In the genomic region with DNA sequence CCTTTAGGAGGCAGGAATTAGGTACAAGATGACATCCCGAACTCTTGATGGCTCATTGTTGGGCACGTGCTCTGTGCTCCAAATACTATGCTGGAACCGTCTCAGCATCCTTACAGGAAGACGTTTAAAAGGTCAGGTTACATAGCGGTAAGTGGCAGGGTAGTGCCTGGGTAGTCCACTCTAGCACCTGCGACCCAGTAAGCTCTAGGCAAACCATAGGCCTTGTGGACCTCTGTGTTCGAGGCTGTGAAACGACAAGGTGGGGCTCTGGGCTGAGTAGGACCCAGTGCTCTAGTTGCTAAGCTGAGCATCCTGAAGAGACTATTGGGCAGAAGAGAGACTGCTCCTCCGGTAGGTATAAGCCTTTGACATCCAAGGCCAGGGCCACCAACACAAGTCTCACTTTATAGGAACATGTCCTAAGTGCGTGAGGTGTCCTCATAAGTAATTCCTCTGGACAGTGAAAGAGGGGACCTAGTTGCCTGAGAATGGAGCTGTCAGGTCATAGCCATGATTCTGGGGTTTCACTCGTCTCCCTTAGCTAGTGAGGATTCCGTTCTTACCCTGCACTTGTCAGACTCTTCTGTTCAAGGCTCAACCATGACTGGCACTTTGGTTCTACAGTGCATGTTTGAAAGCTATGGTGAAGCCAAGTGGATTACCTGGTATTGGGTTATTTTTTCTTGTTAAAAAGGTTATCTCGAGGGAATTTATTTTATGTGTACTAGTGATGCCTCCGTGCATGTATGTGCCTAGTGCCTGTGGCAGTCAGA, we compare ENCODE assay signal across 9 mouse cellular contexts. TPM values are rescaled to one million over a fixed set of nuclear protein-coding genes. Genes with fewer than 3 reads are reported as not detected.
A peak's percentile ranks its signal among the peaks of the same experiment; 100 is the strongest.
DNase-seq lines count a peak whose midpoint lies in the region; ATAC-seq lines count a peak whose summit lies in the region.
"Had no signal": no experiment of that assay in that cellular context is flagged by ENCODE, and none has a peak within 500 bp of the region (broad histone marks: within the 10 kb centered on the region; RNA-seq: fewer than 3 reads in every experiment).

No protein-coding gene starts in this region.

- peak overlapping the region; percentile 42; the same call in 1 of the 2 replicates for H3K9ac ChIP-seq in kidney, embryonic 14.5 days (ENCODE audit: low read depth, low read length)
- H3K9ac ChIP-seq in embryonic facial prominence, embryonic 13.5 days = peak overlapping the region; percentile 71
- peak overlapping the region; percentile 49 for H3K9ac ChIP-seq in hindbrain, embryonic 15.5 days
- peak overlapping the region; percentile 56 for H3K9ac ChIP-seq in midbrain, embryonic 16.5 days (ENCODE audit: low read depth, low read length)

- no peaks in the 10 kb centered on the region for H3K9me3 ChIP-seq in kidney, embryonic 14.5 days (ENCODE audit: control insufficient read depth, low read length)
- H3K9me3 ChIP-seq in embryonic facial prominence, embryonic 13.5 days = no peaks in the 10 kb centered on the region
- no peaks in the 10 kb centered on the region for H3K9me3 ChIP-seq in hindbrain, embryonic 15.5 days
- no peaks in the 10 kb centered on the region for H3K9me3 ChIP-seq in midbrain, embryonic 16.5 days (replicated peaks; ENCODE audit: control insufficient read depth, low read length, poor library complexity, severe bottlenecking)

- peak overlapping the region; percentile 41 for H3K4me3 ChIP-seq in kidney, embryonic 14.5 days (ENCODE audit: low read length)
- peak overlapping the region; percentile 52 for H3K4me3 ChIP-seq in embryonic facial prominence, embryonic 13.5 days
- H3K4me3 ChIP-seq in hindbrain, embryonic 15.5 days = peak overlapping the region; percentile 42
- H3K4me3 ChIP-seq in midbrain, embryonic 16.5 days (ENCODE audit: low read depth, low read length) = peak overlapping the region; percentile 43

- WGBS in kidney, embryonic 14.5 days = 50% methylated on average over 14 of the region's 14 CpGs
- WGBS in embryonic facial prominence, embryonic 13.5 days = 47% methylated on average over 14 of the region's 14 CpGs
- 51% methylated on average over 14 of the region's 14 CpGs for WGBS in hindbrain, embryonic 15.5 days
- WGBS in midbrain, embryonic 16.5 days = 51% methylated on average over 14 of the region's 14 CpGs

- no peak overlapping the region for H3K27ac ChIP-seq in kidney, embryonic 14.5 days (ENCODE audit: low read depth, low read length)
- no peak overlapping the region for H3K27ac ChIP-seq in embryonic facial prominence, embryonic 13.5 days
- peak overlapping the region; percentile 63; the same call in 1 of the 2 replicates for H3K27ac ChIP-seq in hindbrain, embryonic 15.5 days (replicated peaks)
- H3K27ac ChIP-seq in midbrain, embryonic 16.5 days (ENCODE audit: low read length) = no peak overlapping the region; the same call in 1 of the 2 replicates

- peaks cover 42% of the 10 kb centered on the region for H3K27me3 ChIP-seq in kidney, embryonic 14.5 days (ENCODE audit: control insufficient read depth, insufficient read depth, low read length)
- H3K27me3 ChIP-seq in embryonic facial prominence, embryonic 13.5 days = peaks cover 67% of the 10 kb centered on the region
- peaks cover 51% of the 10 kb centered on the region for H3K27me3 ChIP-seq in hindbrain, embryonic 15.5 days
- peaks cover 35% of the 10 kb centered on the region for H3K27me3 ChIP-seq in midbrain, embryonic 16.5 days (ENCODE audit: control insufficient read depth, insufficient read depth, low read depth, low read length)

- peak overlapping the region; percentile 75 for H3K4me2 ChIP-seq in kidney, embryonic 14.5 days (replicated peaks; ENCODE audit: low read depth, low read length)
- H3K4me2 ChIP-seq in embryonic facial prominence, embryonic 13.5 days = peak overlapping the region; percentile 93
- H3K4me2 ChIP-seq in hindbrain, embryonic 15.5 days = peak overlapping the region; percentile 69
- peak overlapping the region; percentile 77 for H3K4me2 ChIP-seq in midbrain, embryonic 16.5 days (ENCODE audit: low read length)

- 0 out of 2 replicates have a peak, but pooled peaks have one; percentile 54 for ATAC-seq in kidney, embryonic 14.5 days (ENCODE audit: low FRiP score, low TSS enrichment)
- no peak for ATAC-seq in embryonic facial prominence, embryonic 13.5 days (ENCODE audit: insufficient number of reproducible peaks, insufficient read depth, low FRiP score, low TSS enrichment, low read depth)
- ATAC-seq in hindbrain, embryonic 15.5 days (ENCODE audit: low FRiP score, low read depth) = peak; percentile 55; the same call in 1 of the 2 replicates
- ATAC-seq in midbrain, embryonic 16.5 days = peak; percentile 36

- no peaks in the 10 kb centered on the region for H3K36me3 ChIP-seq in kidney, embryonic 14.5 days (ENCODE audit: control insufficient read depth, insufficient read depth, low read length)
- no peaks in the 10 kb centered on the region for H3K36me3 ChIP-seq in embryonic facial prominence, embryonic 13.5 days
- peaks cover 31% of the 10 kb centered on the region for H3K36me3 ChIP-seq in hindbrain, embryonic 15.5 days
- H3K36me3 ChIP-seq in midbrain, embryonic 16.5 days (ENCODE audit: control insufficient read depth, insufficient read depth, low read length) = peaks cover 21% of the 10 kb centered on the region

- H3K4me1 ChIP-seq in kidney, embryonic 14.5 days (ENCODE audit: control insufficient read depth, insufficient read depth, low read length) = 0 out of 2 replicates have a peak, but pooled peaks cover 6% of the 10 kb centered on the region
- H3K4me1 ChIP-seq in embryonic facial prominence, embryonic 13.5 days = peaks cover 12% of the 10 kb centered on the region
- H3K4me1 ChIP-seq in hindbrain, embryonic 15.5 days (replicated peaks) = peaks cover 12% of the 10 kb centered on the region
- peaks cover 6% of the 10 kb centered on the region for H3K4me1 ChIP-seq in midbrain, embryonic 16.5 days (ENCODE audit: control insufficient read depth, insufficient read depth, low read length)

- no peak for DNase-seq in kidney, adult 18-20 months
- DNase-seq in left cerebral cortex, adult 18-20 months (ENCODE audit: low spot score in 2 of 2) = no peak
- no peak for DNase-seq in frontal cortex, adult 2 months (ENCODE audit: extremely low spot score in 1 of 2, low spot score in 1 of 2)
- DNase-seq in gastrocnemius, adult 8-10 months (ENCODE audit: low spot score in 2 of 2) = no peak

RNA-seq across cellular contexts. Expression of gene Grin1, which starts 13.2 kb away (rescaled TPM):
- 0.32 and 0.64 TPM in 2 replicates for polyA plus RNA-seq in kidney, embryonic 14.5 days (2014; fragmentation: Nextera tagmentation; extraction: Ambion mirVana)
- polyA plus RNA-seq in embryonic facial prominence, embryonic 13.5 days (2015; fragmentation: Nextera tagmentation; extraction: Ambion mirVana) = 0.38 and 1.2 TPM in 2 replicates
- polyA plus RNA-seq in hindbrain, embryonic 15.5 days (2015; fragmentation: Nextera tagmentation; extraction: Ambion mirVana) = 58.4 and 61.3 TPM in 2 replicates
- polyA plus RNA-seq in midbrain, embryonic 16.5 days (2015; fragmentation: Nextera tagmentation; extraction: Ambion mirVana) = 44.0 and 52.7 TPM in 2 replicates
- total RNA-seq in left cerebral cortex, adult 18-20 months (2021) = 100 to 1,000 TPM; 393 to 402 TPM
- 313 and 325 TPM in 2 replicates for polyA plus RNA-seq in frontal cortex, adult 2 months (2012; rRNA removed)
- not detected for total RNA-seq in gastrocnemius, adult 8-10 months (2022)

RNA-seq across cellular contexts. Expression of gene Lrrc26, which starts 16.1 kb away (rescaled TPM):
- polyA plus RNA-seq in kidney, embryonic 14.5 days (2014; fragmentation: Nextera tagmentation; extraction: Ambion mirVana) = not detected in 2 replicates
- 0.22 TPM in 2 replicates for polyA plus RNA-seq in embryonic facial prominence, embryonic 13.5 days (2015; fragmentation: Nextera tagmentation; extraction: Ambion mirVana)
- polyA plus RNA-seq in hindbrain, embryonic 15.5 days (2015; fragmentation: Nextera tagmentation; extraction: Ambion mirVana) = 0.18 TPM in 1 of 2 replicates, not detected in the other
- not detected in 2 replicates for polyA plus RNA-seq in midbrain, embryonic 16.5 days (2015; fragmentation: Nextera tagmentation; extraction: Ambion mirVana)
- total RNA-seq in left cerebral cortex, adult 18-20 months (2021) = not detected
- polyA plus RNA-seq in frontal cortex, adult 2 months (2012; rRNA removed) = 0.15 TPM in 1 of 2 replicates, not detected in the other
- not detected for total RNA-seq in gastrocnemius, adult 8-10 months (2022)
- total RNA-seq: layer of hippocampus, postnatal 25 days had no signal

RNA-seq across cellular contexts. Expression of gene Tmem210, which starts 17.8 kb away (rescaled TPM):
- not detected in 2 replicates for polyA plus RNA-seq in kidney, embryonic 14.5 days (2014; fragmentation: Nextera tagmentation; extraction: Ambion mirVana)
- not detected in 2 replicates for polyA plus RNA-seq in embryonic facial prominence, embryonic 13.5 days (2015; fragmentation: Nextera tagmentation; extraction: Ambion mirVana)
- polyA plus RNA-seq in hindbrain, embryonic 15.5 days (2015; fragmentation: Nextera tagmentation; extraction: Ambion mirVana) = not detected in 2 replicates
- polyA plus RNA-seq in midbrain, embryonic 16.5 days (2015; fragmentation: Nextera tagmentation; extraction: Ambion mirVana) = not detected in 2 replicates
- total RNA-seq in left cerebral cortex, adult 18-20 months (2021) = not detected
- polyA plus RNA-seq in frontal cortex, adult 2 months (2012; rRNA removed) = not detected in 2 replicates
- total RNA-seq in gastrocnemius, adult 8-10 months (2022) = not detected
- total RNA-seq: layer of hippocampus, postnatal 25 days had no signal

RNA-seq across cellular contexts. Expression of gene Man1b1, which starts 26.4 kb away (rescaled TPM):
- polyA plus RNA-seq in kidney, embryonic 14.5 days (2014; fragmentation: Nextera tagmentation; extraction: Ambion mirVana) = 89.9 and 106 TPM in 2 replicates
- 61.1 and 79.4 TPM in 2 replicates for polyA plus RNA-seq in embryonic facial prominence, embryonic 13.5 days (2015; fragmentation: Nextera tagmentation; extraction: Ambion mirVana)
- polyA plus RNA-seq in hindbrain, embryonic 15.5 days (2015; fragmentation: Nextera tagmentation; extraction: Ambion mirVana) = 43.6 and 45.2 TPM in 2 replicates
- 50.7 and 51.0 TPM in 2 replicates for polyA plus RNA-seq in midbrain, embryonic 16.5 days (2015; fragmentation: Nextera tagmentation; extraction: Ambion mirVana)
- 10 to 100 TPM; 62.1 to 62.2 TPM for total RNA-seq in left cerebral cortex, adult 18-20 months (2021)
- polyA plus RNA-seq in frontal cortex, adult 2 months (2012; rRNA removed) = 31.1 and 31.8 TPM in 2 replicates
- 10 to 100 TPM; 13.9 to 15.0 (median 14.4) TPM for total RNA-seq in gastrocnemius, adult 8-10 months (2022)

RNA-seq across cellular contexts. Expression of gene Anapc2, which starts 33.5 kb away (rescaled TPM):
- 71.4 and 111 TPM in 2 replicates for polyA plus RNA-seq in kidney, embryonic 14.5 days (2014; fragmentation: Nextera tagmentation; extraction: Ambion mirVana)
- 137 and 143 TPM in 2 replicates for polyA plus RNA-seq in embryonic facial prominence, embryonic 13.5 days (2015; fragmentation: Nextera tagmentation; extraction: Ambion mirVana)
- polyA plus RNA-seq in hindbrain, embryonic 15.5 days (2015; fragmentation: Nextera tagmentation; extraction: Ambion mirVana) = 139 and 143 TPM in 2 replicates
- polyA plus RNA-seq in midbrain, embryonic 16.5 days (2015; fragmentation: Nextera tagmentation; extraction: Ambion mirVana) = 141 and 144 TPM in 2 replicates
- 10 to 100 TPM; 87.1 to 87.2 TPM for total RNA-seq in left cerebral cortex, adult 18-20 months (2021)
- polyA plus RNA-seq in frontal cortex, adult 2 months (2012; rRNA removed) = 69.9 and 79.0 TPM in 2 replicates
- 10 to 100 TPM; 30.4 to 33.4 (median 31.3) TPM for total RNA-seq in gastrocnemius, adult 8-10 months (2022)

Comparison
In these comparisons a context has a peak if more than half of its experiments do, and no peak if none do; other contexts are left out.
1. RNA of gene Grin1, which starts 13.2 kb away (polyA plus RNA-seq): 313 to 325 TPM in frontal cortex, adult 2 months, 58.4 to 61.3 TPM in hindbrain, embryonic 15.5 days and 44.0 to 52.7 TPM in midbrain, embryonic 16.5 days; 0.38 to 1.2 TPM in embryonic facial prominence, embryonic 13.5 days and 0.32 to 0.64 TPM in kidney, embryonic 14.5 days; every median in the first group is over 10 times any median in the second.
2. Peak in every context shown above with its lines, with median percentiles within 50 percentile points of each other: H3K4me2 ChIP-seq, H3K4me3 ChIP-seq and H3K9ac ChIP-seq.